Mouse (Mus musculus) embryonic stem cell, embryonic (primary cell): ENCODE data around the gene Lrr1.

Experiments
- CTCF ChIA-PET, 4 experiments: fragments of 300-600 bp in 2 of 4; fragments of 350-600 bp in 2 of 4; sonication (Branson Sonifier 250); formaldehyde crosslinking; loops; one replicate each; lab custom pipeline; 2022; ENCODE audit warnings: inconsistent platforms in 2 of 4; lab: Charles Lee
- POLR2A ChIA-PET, 4 experiments: fragments of 300-600 bp in 2 of 4; fragments of 350-600 bp in 2 of 4; sonication (Branson Sonifier 250); formaldehyde crosslinking; loops; one replicate each; lab custom pipeline; 2022; ENCODE audit warnings: antibody characterized with exemption in 4 of 4, inconsistent platforms in 1 of 4; lab: Charles Lee

The Lrr1 gene

DNA sequence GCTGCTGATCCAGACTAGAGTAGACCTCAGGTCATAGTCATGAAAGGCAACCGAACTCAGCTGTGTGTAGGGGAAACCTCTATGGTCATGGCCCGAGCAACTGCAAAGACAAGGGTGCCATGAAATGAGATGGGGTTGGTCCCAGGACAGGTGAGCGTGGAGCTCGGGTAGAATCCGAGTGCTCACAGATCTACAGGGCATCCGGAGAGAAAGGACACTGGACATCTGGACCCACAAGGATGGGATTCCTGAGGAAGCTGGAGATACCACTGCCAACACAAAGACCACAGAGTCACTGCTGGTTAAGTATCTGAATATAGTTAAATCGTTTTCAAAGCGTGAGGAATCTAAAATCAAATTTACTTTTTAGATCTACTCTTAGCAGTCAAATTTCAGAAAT, 38.8 kb downstream of the Lrr1 start:
- POLR2A ChIA-PET, result interaction anchor here in 2 of 4 experiments (0.9 to 1.3 kb wide), 5 partner anchors 10 to 48 kb away, joined by 3 to 6 read pairs (median 3); partner anchors contain the start of genes Gm49383 (in 2 of the 2), Mgat2 (in 1 of the 2) and Rps29 (in 1 of the 2)
- CTCF ChIA-PET, result interaction anchor here in 1 of 4 experiments (0.6 kb wide), 1 partner anchor 659 kb away, joined by 3 read pairs; no protein-coding TSS in a partner anchor

DNA sequence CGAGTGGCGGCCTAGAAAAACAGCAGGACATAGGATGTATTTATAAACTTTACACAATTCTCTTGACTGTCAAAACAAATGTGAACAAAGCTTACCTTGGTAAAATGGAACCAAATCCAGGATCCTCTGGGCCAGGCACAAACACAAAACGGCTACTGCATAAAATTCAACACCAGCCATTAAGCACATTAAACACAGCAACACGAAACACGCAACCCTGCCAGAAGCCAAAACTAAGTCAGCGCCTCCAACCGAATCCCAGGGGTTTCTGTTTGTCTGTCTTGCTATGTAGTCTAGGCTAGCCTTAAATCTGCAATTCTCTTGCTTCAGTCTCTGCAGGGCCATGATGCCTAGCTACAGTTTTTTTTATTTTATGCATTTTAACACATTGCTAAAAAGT, 39.3 kb downstream of the Lrr1 start:
- ChIA-PET POLR2A (interaction anchor here in 2 of 4 experiments (0.9 to 1.3 kb wide), 4 partner anchors 11 to 49 kb away, joined by 3 to 6 read pairs (median 4); partner anchors contain the start of genes Gm49383 (in 2 of the 2) and Rps29 (in 1 of the 2)), CTCF (interaction anchor here in 1 of 4 experiments (0.6 kb wide), 1 partner anchor 658 kb away, joined by 3 read pairs; no protein-coding TSS in a partner anchor)

- CTCF ChIA-PET, result no interaction called here
- POLR2A ChIA-PET, result interaction anchor here in 1 of 4 experiments (1.2 to 1.3 kb wide), 2 partner anchors 12 to 20 kb away, joined by 4 to 6 read pairs; partner anchors contain the start of gene Gm49383
These were observed 39.9 kb downstream of the Lrr1 start for GRCm38 (mm10) chr12:69208520-69208919.

DNA sequence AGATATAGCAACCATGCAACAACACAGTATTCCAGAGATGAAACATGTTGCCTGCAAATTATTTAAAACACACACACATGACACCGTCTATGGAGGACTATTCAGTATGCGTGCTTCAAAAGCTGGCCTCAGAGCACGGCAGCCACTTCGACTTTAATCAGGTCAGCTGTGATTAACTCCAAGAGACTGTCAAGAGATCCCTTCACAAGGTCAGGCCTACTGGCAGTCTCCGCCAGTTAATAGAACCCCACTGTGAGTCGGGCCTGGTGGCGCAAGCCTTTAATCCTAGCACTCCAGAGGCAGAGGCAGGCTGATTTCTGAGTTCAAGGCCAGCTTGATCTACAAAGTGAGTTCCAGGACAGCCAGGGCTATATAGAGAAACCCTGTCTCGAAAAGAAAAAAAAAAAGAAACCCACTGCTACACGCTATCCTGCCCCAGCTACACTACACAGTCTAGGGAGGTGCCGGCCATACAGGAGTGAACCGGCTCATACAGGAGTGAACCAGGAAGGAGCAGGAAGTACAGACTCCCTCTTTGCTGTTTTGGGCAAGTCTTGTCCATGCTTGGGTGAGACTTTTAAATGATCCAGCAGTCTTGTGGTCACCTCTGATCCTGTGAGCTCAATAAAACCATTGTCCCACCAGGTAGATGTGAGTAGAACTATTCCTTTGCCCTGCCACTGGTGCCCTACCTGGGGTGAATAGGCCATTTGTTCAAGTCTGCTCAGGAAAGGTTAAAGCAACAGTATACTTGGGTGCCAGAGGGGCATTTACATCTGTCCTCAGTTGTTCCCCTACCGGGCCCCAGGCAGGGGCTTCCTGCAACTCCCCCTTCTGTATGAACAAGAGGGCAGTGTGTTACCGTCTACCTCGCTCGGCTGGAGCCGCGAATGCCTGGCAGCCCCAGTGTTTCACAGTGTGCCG, 41.7 kb downstream of the Lrr1 start:
- ChIA-PET POLR2A (interaction anchor here in 3 of 4 experiments (0.6 to 2.2 kb wide), 34 partner anchors 9 to 372 kb away, joined by 3 to 15 read pairs (median 4); partner anchors contain the start of genes Lrr1 (in 3 of the 3), Gm49383 (in 2 of the 3), Pole2 (in 2 of the 3) and Dnaaf2 (in 1 of the 3)), CTCF (interaction anchor here (0.5 to 2.4 kb wide), 12 partner anchors 13 to 149 kb away, joined by 3 to 24 read pairs (median 3); partner anchors contain the start of genes Gm49383 (in 1 of the 4) and Lrr1 (in 1 of the 4))

DNA sequence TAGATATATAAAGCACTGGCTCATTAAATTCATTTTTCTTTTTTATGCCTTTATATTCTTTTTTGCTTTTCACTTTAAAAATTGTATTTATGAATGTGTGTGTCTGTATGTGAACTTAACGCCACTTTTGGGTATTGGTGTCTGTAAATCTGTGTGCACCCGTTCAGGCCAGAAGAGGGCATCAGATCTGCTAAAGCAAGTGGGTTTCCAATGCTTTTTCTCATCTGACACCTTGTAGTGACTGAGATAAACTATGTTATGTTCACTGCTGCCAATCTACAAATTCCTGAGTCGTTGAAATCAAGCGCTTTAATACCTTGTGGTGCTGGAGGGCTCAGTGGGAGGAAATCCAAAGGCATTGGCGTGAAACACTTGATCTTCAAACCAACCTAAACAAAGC, 42.4 kb downstream of the Lrr1 start:
- ChIA-PET CTCF (interaction anchor here (0.5 to 2.4 kb wide), 8 partner anchors 14 to 930 kb away, joined by 3 to 7 read pairs (median 4); partner anchors contain the start of gene Gm49383 (in 1 of the 4)), POLR2A (interaction anchor here in 3 of 4 experiments (0.6 to 2.2 kb wide), 26 partner anchors 9 to 856 kb away, joined by 3 to 15 read pairs (median 5); partner anchors contain the start of genes Rps29 (in 2 of the 3), Dnaaf2 (in 1 of the 3), Gm49383 (in 1 of the 3) and Lrr1 (in 1 of the 3))

GRCm38 (mm10) chr12:69213186-69213777, 44.7 kb downstream of the Lrr1 start:
- ChIA-PET CTCF (interaction anchor here (0.6 to 1.8 kb wide), 11 partner anchors 10 to 481 kb away, joined by 3 to 8 read pairs (median 3); partner anchors contain the start of gene Pole2 (in 1 of the 4)), POLR2A (interaction anchor here in 2 of 4 experiments (0.6 to 4.9 kb wide), 5 partner anchors 12 to 29 kb away, joined by 3 to 35 read pairs (median 3); partner anchors contain the start of genes Mgat2 (in 1 of the 2), Pole2 (in 1 of the 2) and Rpl36al (in 1 of the 2))

GRCm38 (mm10) chr12:69214393-69214792, 45.8 kb downstream of the Lrr1 start:
- ChIA-PET CTCF (interaction anchor here (0.6 to 1.8 kb wide), 8 partner anchors 9 to 480 kb away, joined by 3 to 8 read pairs (median 4); partner anchors contain the start of gene Gm49384 (in 1 of the 4)), POLR2A (interaction anchor here in 3 of 4 experiments (0.6 to 4.9 kb wide), 5 partner anchors 11 to 515 kb away, joined by 3 to 35 read pairs (median 3); partner anchors contain the start of gene Pole2 (in 1 of the 3))

DNA sequence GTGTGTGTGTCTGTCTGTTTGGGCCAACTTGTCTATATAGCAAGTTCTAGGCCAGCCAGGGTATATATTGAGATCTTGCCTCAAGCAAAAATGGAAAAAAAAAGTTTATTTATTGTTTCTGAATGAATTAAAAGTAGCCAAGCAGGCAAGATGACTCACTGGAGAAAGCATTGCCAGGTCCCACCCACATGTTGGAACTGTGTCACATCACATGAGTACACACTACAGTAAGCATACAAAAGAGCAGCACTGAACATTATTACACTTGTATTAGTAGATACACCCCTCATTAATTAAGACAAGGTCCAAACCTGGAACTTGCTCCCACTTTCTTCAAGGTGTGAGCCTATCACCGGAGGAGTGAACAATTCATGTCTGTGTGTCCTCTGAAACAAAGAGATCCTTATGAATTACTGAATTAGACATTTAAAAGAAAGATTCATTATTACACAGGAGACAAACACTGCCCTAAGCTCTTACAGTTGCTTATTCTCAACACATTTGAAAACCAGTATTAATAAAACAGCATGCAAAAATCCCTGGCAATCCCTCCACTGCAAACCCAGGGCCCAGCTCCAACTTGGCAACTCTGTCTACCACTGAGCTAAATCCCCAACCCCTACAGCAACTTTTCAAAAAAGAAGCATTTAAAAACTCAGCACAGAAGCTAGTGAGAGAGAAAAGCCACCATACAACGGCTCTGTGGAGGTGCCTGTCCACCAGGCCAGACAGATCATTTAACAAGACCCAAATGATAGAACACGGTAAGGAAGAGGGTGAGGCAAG, 46.6 kb downstream of the Lrr1 start:
- POLR2A ChIA-PET, result interaction anchor here in 2 of 4 experiments (0.6 to 4.9 kb wide), 4 partner anchors 11 to 117 kb away, joined by 3 to 35 read pairs (median 4); partner anchors contain the start of gene Pole2 (in 1 of the 2)
- CTCF ChIA-PET, result interaction anchor here in 2 of 4 experiments (1.3 to 1.8 kb wide), 2 partner anchors 11 to 12 kb away, joined by 3 to 8 read pairs; partner anchors contain the start of gene Gm49384 (in 1 of the 2)

DNA sequence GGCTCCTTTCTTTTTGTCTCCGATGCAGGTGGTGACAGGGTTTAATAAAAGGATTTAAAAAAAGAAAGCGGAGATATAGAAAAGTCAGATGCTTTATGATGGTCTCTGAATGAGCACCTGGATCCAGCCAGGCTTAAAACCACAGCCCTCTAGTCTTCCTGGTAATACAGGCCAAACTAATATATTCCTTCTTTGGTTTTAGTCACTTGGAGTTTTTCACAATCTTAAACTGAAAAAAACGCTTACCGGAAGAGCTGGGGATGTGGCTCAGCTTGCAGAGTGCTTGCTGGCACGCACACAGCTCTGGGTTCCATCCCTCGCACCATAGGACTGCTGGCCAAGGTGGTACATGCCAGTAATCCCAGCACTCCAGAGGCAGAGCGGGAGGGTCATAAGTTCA, 48.0 kb downstream of the Lrr1 start:
- ChIA-PET POLR2A (interaction anchor here in 1 of 4 experiments (4.9 kb wide), 1 partner anchor 9 kb away, joined by 35 read pairs; the partner anchor contains the start of gene Pole2), CTCF (no interaction called here)

- ChIA-PET CTCF (interaction anchor here in 1 of 4 experiments (0.6 kb wide), 1 partner anchor 109 kb away, joined by 3 read pairs; no protein-coding TSS in a partner anchor), POLR2A (interaction anchor here in 2 of 4 experiments (1.6 kb wide), 3 partner anchors 10 to 52 kb away, joined by 3 to 7 read pairs (median 6); partner anchors contain the start of gene Lrr1 (in 1 of the 2))
These were observed 52.1 kb downstream of the Lrr1 start for GRCm38 (mm10) chr12:69220613-69221277.

DNA sequence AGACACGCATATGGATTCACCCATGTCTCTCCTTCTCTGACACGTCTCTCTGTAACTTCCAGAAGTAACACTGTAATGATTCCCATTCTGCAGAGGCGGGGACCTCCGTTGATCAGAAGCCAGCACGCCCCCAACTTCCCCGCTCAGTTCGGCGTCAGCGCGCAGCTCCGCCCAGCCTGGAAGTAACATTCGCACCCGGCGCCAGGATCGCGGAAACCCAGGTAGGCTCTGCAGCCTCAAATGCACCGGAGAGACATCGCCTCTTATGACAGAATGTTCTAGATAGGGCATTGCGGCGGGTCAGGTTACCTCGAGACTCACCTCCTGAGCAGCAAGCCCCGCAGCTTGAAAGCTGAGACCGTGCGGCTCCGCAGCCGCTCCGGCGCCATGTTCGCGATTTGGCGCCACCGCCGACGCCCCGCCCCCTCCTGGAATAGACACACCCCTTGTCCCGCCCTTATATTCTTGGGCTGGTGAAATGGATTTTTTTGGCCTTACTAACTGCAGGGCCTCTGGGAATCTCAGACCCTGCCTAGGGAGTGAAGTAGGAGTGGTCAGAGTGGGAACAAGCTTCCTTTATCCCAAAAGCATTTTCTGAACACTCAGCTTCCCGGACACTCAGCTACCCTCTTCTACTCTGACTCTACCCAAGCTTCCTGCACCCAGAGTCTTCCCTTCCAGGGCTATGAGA, 59.3 kb downstream of the Lrr1 start, which contains the start of gene Pole2:
Gene Pole2, minus strand, starts transcription at position 420 of the 691 bp plus-strand sequence.
- POLR2A ChIA-PET, result interaction anchor here in 3 of 4 experiments (0.5 to 5.8 kb wide), 40 partner anchors 9 to 883 kb away, joined by 3 to 35 read pairs (median 4); partner anchors contain the start of genes Rps29 (in 2 of the 3), Arf6 (in 1 of the 3), Gm9887 (in 1 of the 3) and Lrr1 (in 1 of the 3)
- CTCF ChIA-PET, result interaction anchor here in 3 of 4 experiments (0.6 to 1.5 kb wide), 7 partner anchors 14 to 106 kb away, joined by 3 to 8 read pairs (median 3); no protein-coding TSS in a partner anchor
